Mouse (Mus musculus): Measurements from ENCODE around the gene Psmg3.

DNA sequence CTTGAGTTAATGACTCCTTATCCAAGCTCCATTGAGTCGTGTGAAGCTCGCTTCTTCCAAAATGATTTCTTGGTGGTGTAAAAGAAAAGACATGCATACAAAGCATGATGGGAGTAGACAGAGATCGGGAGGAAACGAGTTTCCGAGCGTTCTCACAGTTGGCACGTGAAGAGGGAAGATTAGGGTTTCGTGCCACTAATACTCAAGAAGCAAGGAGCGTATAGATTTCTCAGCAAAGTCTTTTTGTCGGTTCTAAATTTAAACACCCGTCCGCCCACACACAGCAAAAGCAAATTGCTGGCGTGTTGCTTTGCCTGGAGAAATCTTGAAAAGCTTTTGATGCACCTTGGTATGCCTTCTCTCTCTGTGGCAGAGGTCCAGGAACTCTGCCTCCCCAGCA, 2.7 kb upstream of the Psmg3 start:
- TF ChIP-seq POLR2A (IDR thresholded peaks at IDR 0.05; ENCODE audit: borderline replicate concordance, low read depth, low read length) (no peak), CTCF (IDR thresholded peaks at IDR 0.05; ENCODE audit: low read depth, low read length) (no peak)
